Mouse (Mus musculus) R1 (cell line): Measurements from ENCODE around the gene Pde8a.

Experiments used
- DNase-seq: peaks from one replicate; pipeline ENCODE4 v3.0.0-alpha.2; 2018; ENCODE audit warnings: low read depth, low spot score

Pde8a gene

GRCm38 (mm10) chr7:81209979-81210685, 3.3 kb upstream of the Pde8a start:
- peak; percentile 56 for DNase-seq

- DNase-seq, result peak; percentile 98
Measured at GRCm38 (mm10) chr7:81211760-81212159, 1.6 kb upstream of the Pde8a start.

- DNase-seq, result peak; percentile 94
Measured at GRCm38 (mm10) chr7:81212261-81212681, 1.1 kb upstream of the Pde8a start.

DNA sequence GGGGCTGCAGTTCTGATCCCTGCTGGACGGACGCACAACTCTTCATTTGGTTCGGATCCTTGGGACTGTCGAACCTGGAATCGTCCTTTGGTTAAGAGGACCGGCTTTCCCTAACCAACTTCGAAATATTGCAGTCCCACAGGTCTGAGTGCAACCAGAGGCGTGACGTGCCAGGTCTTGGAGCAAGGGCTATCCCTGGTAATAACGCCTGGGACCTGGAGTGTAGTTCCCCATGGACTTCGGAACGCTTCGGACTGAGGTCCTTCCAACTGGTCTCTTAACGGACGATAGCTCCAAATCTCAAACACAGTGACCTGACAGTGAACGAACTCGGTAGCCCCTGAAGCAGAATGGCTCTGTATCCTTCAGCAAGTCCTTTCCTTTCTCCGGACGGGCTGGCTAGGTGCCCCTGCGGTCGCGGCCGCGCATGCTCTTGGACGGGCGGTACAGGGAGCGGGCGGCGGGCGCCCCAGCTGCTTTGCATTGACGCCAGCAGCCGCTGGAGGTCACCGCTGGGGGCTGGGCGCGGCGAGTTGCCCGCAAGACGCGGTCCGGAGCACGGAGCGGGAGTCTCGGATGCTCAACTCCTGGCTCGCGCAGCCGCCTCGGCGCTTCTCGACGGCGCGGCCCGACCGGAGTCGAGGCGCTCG, 574 bp upstream of the Pde8a start:
- peak; percentile 90 for DNase-seq

DNA sequence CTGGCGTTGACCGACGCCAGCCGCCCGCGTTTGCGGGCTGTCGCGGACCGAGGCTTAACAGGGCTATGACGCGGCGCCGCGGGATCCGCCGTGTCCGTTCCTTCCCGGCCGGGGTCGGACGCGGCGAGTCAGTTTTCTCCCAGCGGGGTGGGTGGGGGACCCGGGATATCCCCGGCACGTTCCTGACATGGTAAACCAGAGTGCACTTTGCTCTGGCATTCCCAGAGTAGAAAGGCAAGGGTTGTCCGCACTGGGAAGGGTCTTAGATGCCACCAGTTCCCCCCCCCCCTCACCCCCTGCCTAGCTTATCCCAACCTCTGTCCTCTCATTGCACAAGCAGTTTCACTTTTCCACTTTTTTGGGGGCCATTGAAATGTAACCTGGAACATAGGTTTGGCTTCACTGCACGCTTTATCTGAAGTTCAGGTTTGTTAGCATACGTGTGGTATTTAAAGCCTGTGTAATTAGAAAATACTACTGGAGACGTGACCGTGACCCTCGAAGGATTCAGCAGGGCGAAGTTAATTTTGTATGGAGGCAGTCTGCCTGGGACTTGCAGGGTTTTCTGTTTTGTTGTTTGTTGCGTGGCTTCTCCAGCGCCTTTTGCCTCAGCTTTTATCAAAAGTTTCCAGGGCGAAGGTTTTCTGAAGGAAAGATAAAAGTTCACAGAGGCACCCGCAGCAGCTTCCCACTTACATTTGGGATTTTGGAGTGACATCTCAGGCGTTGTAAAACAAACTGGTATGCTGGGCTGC, 934 bp downstream of the Pde8a start:
- peak; percentile 23 for DNase-seq

- peak; percentile 41 for DNase-seq
Measured at GRCm38 (mm10) chr7:81215950-81216349, 2.6 kb downstream of the Pde8a start.

DNA sequence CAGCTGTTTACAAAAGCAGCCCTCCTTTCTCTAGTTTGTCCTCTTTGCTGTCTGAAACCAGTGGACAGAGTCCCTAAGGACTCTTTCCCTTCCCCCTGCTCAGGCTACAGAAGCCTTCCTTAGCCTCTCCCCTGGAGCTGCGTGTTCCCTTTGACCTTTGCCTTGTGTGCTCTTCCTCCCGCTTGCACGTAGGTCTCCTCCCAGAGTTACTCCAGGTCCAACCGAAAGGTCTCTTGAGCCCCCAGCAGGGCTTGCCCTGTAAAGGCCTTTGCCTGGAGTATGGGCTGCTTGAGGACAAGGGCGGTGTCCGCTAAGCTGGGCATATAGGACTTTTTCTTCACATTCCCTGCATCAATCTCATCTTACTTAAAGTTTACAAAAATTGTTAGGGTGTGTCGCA, 5.9 kb downstream of the Pde8a start:
- DNase-seq, result peak; percentile 34

DNA sequence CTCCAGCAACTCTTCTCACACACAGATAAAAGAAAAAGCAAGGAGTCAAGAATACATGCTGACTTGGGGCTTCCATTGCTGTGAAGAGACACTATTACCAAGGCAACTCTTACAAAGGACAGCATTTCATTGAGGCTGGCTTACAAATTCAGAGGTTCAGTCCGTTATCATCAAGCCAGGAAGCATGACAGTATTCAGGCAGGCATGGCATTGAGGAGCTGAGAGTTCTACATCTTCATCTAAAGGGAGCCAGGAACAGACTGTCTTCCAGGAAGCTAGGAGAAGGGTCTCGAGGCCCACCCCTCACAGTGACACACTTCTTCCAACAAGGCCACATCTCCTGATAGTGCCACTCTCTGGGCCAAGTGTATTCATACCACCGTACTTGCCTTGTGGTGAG, 7.0 kb downstream of the Pde8a start:
- no peak for DNase-seq

DNA sequence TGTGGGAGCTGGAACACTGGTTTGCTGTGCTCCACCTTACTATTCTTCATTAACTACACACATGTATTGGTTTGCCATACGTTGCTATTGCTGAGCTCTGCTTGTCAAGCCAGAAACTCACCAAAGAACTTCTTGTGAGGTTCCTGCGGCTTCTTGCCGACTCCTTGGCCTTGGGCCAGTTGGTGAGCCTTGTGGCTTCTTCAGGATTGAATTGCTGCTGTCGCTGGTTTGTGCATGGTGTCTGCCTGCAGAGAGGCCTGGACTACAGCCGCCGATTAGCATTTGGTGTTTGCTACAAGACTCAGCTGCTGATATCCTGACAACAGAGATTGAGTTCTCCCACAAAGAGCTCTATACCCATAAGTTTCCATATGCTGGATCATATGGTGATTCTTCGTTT, 10.9 kb downstream of the Pde8a start:
- no peak for DNase-seq

- DNase-seq, result no peak
Measured at GRCm38 (mm10) chr7:81230091-81230792, 16.8 kb downstream of the Pde8a start.

GRCm38 (mm10) chr7:81232674-81233073, 19.3 kb downstream of the Pde8a start:
- no peak for DNase-seq

- no peak for DNase-seq
Measured at GRCm38 (mm10) chr7:81235117-81235516, 21.7 kb downstream of the Pde8a start.

GRCm38 (mm10) chr7:81235600-81236223, 22.3 kb downstream of the Pde8a start:
- DNase-seq, result no peak

GRCm38 (mm10) chr7:81243361-81243760, 30.0 kb downstream of the Pde8a start:
- no peak for DNase-seq

GRCm38 (mm10) chr7:81249854-81250279, 36.5 kb downstream of the Pde8a start:
- DNase-seq, result no peak

- no peak for DNase-seq
Measured at GRCm38 (mm10) chr7:81250601-81251000, 37.2 kb downstream of the Pde8a start.

- no peak for DNase-seq
Measured at GRCm38 (mm10) chr7:81251521-81251920, 38.1 kb downstream of the Pde8a start.

- DNase-seq, result no peak
Measured at GRCm38 (mm10) chr7:81253317-81253716, 39.9 kb downstream of the Pde8a start.

- no peak for DNase-seq
Measured at GRCm38 (mm10) chr7:81254579-81254978, 41.2 kb downstream of the Pde8a start.

DNA sequence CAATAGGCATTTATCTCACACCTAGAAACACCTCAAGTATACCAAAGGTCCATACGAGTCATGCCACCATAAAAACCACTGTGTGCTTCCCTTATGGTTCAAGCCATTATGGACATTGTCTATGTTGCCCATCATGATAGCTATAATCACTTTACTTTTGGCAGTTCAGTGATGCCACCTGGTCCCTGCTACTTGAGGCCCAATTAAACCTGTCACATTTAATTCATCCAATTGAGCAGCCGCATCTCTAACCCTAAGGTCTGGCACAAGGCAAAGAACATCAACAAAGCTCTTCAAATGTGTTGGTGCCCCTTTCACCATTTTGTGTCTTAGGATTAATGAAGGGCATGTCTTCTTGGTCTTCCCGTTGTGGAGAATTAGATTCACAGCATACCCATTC, 42.1 kb downstream of the Pde8a start:
- DNase-seq, result no peak

GRCm38 (mm10) chr7:81256773-81257172, 43.4 kb downstream of the Pde8a start:
- DNase-seq, result no peak
